Mouse (Mus musculus): ENCODE results near the gene Haao. TPM values are rescaled to one million over a fixed set of nuclear protein-coding genes. Genes with fewer than 3 reads are reported as not detected.

Gene Haao
- polyA plus RNA-seq, 1 experiment: not detected

DNA sequence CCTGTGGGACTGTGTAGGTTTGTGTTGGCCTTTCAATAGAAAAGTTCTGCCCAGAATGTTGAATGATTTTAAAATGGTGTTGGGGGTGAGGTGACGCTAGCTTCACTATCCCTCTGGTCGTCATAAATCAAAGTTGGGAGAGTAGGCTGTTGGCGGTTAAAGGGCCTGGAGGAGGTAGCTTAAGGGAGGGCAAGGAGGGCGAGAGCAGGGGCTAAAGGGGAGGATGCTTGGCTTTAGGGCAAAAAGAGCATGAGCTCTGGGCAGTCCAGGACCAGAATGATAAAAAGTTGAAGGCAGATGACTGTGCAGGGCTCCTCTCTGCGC is 42.6 kb upstream of the Haao start:
- H3K27me3 ChIP-seq (ENCODE audit: control insufficient read depth, insufficient read depth, insufficient read length): no peaks in the 10 kb centered on the region
- no peak overlapping the region for H3ac ChIP-seq (ENCODE audit: control insufficient read depth, insufficient read length, low read depth)
- H3K79me3 ChIP-seq (ENCODE audit: low read depth): no peaks in the 10 kb centered on the region
- H3K79me2 ChIP-seq (ENCODE audit: control insufficient read depth, insufficient read depth): no peaks in the 10 kb centered on the region
- no peaks in the 10 kb centered on the region for H3K36me3 ChIP-seq (ENCODE audit: control insufficient read depth, insufficient read depth)
- TF ChIP-seq CTCF (IDR thresholded peaks at IDR 0.05; ENCODE audit: control insufficient read depth, insufficient read depth, insufficient read length) (no peak), MYOD1 (IDR thresholded peaks at IDR 0.05; ENCODE audit: control insufficient read depth, insufficient read length, low read depth) (no peak), MYOG (IDR thresholded peaks at IDR 0.05; ENCODE audit: control insufficient read depth, extremely low read depth, insufficient read length) (no peak), CEBPB (IDR thresholded peaks at IDR 0.05; ENCODE audit: low read depth) (no peak), USF1 (IDR thresholded peaks at IDR 0.05; ENCODE audit: low read depth) (no peak), MAX (IDR thresholded peaks at IDR 0.05) (no peak), FOSL1 (IDR thresholded peaks at IDR 0.05; ENCODE audit: insufficient read depth, low read length, poor library complexity, severe bottlenecking) (no peak)
- H3K4me3 ChIP-seq (ENCODE audit: insufficient read depth, poor library complexity, severe bottlenecking): no peak overlapping the region

DNA sequence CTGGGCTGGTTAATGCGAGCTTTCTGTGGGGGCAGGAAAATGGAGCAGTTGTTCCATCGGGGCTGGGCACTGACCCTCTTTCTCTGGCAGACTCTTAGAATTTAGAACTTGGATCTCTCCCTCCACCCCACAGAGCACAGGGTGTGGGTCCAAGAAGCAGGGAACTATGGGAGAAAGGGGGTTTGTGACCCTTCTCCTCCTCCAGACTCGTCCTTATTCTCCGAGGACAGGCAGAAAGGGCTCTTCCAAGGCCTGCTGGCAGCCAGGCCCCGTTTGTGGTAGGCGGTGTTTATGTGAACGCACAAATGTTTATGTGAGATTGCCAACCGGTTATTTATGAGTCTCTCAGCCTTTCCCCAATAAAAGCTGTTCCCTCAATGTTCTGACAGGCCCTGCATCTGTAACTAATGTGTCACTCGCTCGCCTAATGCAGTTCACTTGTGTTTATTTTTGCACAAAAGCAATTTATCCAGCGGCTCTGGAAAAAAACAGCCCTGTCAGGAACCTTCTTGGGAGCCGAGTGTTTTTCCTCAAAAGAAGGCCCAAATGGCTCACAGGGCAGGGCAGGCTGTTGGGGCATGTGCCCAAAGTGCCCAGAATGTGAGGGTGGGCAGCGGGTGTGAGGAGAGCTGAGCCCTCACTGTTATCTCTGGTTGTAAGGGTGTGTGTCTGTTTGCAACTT is 42.1 kb upstream of the Haao start:
- Histone ChIP-seq H3K79me2 (ENCODE audit: control insufficient read depth, insufficient read depth) (no peaks in the 10 kb centered on the region), H3ac (ENCODE audit: control insufficient read depth, insufficient read length, low read depth) (no peak overlapping the region), H3K4me3 (ENCODE audit: insufficient read depth, poor library complexity, severe bottlenecking) (no peak overlapping the region), H3K27me3 (ENCODE audit: control insufficient read depth, insufficient read depth, insufficient read length) (no peaks in the 10 kb centered on the region), H3K36me3 (ENCODE audit: control insufficient read depth, insufficient read depth) (no peaks in the 10 kb centered on the region), H3K79me3 (ENCODE audit: low read depth) (no peaks in the 10 kb centered on the region)
- no peak for TF ChIP-seq FOSL1 (IDR thresholded peaks at IDR 0.05; ENCODE audit: insufficient read depth, low read length, poor library complexity, severe bottlenecking)
- TF ChIP-seq CEBPB (IDR thresholded peaks at IDR 0.05; ENCODE audit: low read depth): no peak

DNA sequence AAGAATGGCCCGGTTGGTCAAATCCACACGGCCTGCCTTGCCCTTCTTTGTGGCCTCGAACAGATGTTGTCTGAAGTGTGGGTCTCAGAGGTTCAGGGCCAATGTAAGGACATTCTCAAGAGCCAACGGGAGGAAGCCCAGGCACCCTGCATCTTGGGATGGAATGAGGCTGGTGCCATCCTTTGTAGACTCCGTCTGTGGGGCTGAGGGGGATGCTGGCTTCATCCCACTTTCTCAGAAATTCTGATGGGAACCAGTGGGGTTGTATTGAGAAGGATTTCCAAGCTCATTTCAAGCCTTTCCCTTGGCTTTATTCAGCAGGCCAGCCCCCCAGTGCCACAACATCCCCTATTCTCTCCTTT is 41.5 kb upstream of the Haao start:
- Histone ChIP-seq H3K27me3 (ENCODE audit: control insufficient read depth, insufficient read depth, insufficient read length) (no peaks in the 10 kb centered on the region), H3ac (ENCODE audit: control insufficient read depth, insufficient read length, low read depth) (no peak overlapping the region), H3K4me3 (ENCODE audit: insufficient read depth, poor library complexity, severe bottlenecking) (no peak overlapping the region), H3K36me3 (ENCODE audit: control insufficient read depth, insufficient read depth) (no peaks in the 10 kb centered on the region), H3K79me3 (ENCODE audit: low read depth) (no peaks in the 10 kb centered on the region), H3K79me2 (ENCODE audit: control insufficient read depth, insufficient read depth) (no peaks in the 10 kb centered on the region)
- no peak for TF ChIP-seq CTCF (IDR thresholded peaks at IDR 0.05; ENCODE audit: control insufficient read depth, insufficient read depth, insufficient read length)
- TF ChIP-seq MYOD1 (IDR thresholded peaks at IDR 0.05; ENCODE audit: control insufficient read depth, insufficient read length, low read depth): no peak
- no peak for TF ChIP-seq CEBPB (IDR thresholded peaks at IDR 0.05; ENCODE audit: low read depth)

DNA sequence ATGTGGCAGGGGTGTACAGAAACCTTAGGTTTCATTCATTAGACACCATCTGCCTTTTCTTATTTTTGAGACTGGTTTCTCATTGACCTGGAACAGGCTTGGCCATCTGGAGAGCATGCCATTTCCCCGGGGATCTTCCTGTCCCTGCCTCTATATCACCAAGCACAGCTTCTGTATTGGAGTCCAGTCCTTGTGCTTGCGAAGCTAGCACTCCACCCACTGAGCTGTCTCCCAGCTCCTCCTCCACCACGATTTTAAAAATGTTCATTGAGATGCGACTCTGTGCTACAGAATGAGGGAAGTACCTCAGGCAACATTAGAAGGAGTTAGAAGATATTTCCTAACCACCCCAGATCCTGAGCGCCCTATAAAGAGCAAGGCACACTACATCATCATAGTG is 39.5 kb upstream of the Haao start:
- TF ChIP-seq MAX (IDR thresholded peaks at IDR 0.05): no peak
- no peak for TF ChIP-seq CTCF (IDR thresholded peaks at IDR 0.05; ENCODE audit: control insufficient read depth, insufficient read depth, insufficient read length)
- TF ChIP-seq FOSL1 (IDR thresholded peaks at IDR 0.05; ENCODE audit: insufficient read depth, low read length, poor library complexity, severe bottlenecking): no peak
- no peak for TF ChIP-seq USF1 (IDR thresholded peaks at IDR 0.05; ENCODE audit: low read depth)
- TF ChIP-seq CEBPB (IDR thresholded peaks at IDR 0.05; ENCODE audit: low read depth): no peak
- TF ChIP-seq MYOD1 (IDR thresholded peaks at IDR 0.05; ENCODE audit: control insufficient read depth, insufficient read length, low read depth): no peak
- TF ChIP-seq MYOG (IDR thresholded peaks at IDR 0.05; ENCODE audit: control insufficient read depth, extremely low read depth, insufficient read length): no peak
- H3K79me3 ChIP-seq (ENCODE audit: low read depth): no peaks in the 10 kb centered on the region
- H3K27me3 ChIP-seq (ENCODE audit: control insufficient read depth, insufficient read depth, insufficient read length): no peaks in the 10 kb centered on the region
- no peak overlapping the region for H3K4me3 ChIP-seq (ENCODE audit: insufficient read depth, poor library complexity, severe bottlenecking)
- no peaks in the 10 kb centered on the region for H3K79me2 ChIP-seq (ENCODE audit: control insufficient read depth, insufficient read depth)
- H3K36me3 ChIP-seq (ENCODE audit: control insufficient read depth, insufficient read depth): no peaks in the 10 kb centered on the region
- H3ac ChIP-seq (ENCODE audit: control insufficient read depth, insufficient read length, low read depth): no peak overlapping the region

DNA sequence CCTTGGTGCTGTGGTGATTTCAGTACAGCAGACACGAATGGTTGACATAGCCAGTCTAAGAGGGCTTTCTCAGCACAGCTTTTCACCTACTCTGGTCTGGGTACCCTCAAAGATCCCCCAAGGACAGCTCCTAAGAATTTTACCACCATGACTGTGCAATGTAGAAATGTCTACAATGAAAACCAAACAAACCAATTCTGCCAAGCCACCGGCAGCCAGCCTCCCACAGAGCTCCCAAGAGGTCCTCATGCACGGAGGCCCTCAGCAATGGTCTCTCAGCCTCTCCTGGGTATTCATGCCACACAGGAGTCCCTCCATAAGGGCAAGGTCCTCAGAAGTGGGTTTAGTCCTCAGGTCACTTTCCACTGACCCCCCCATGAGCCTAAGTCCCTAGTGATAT is 38.6 kb upstream of the Haao start:
- Histone ChIP-seq H3ac (ENCODE audit: control insufficient read depth, insufficient read length, low read depth) (no peak overlapping the region), H3K27me3 (ENCODE audit: control insufficient read depth, insufficient read depth, insufficient read length) (no peaks in the 10 kb centered on the region), H3K79me3 (ENCODE audit: low read depth) (no peaks in the 10 kb centered on the region), H3K79me2 (ENCODE audit: control insufficient read depth, insufficient read depth) (no peaks in the 10 kb centered on the region), H3K4me3 (ENCODE audit: insufficient read depth, poor library complexity, severe bottlenecking) (no peak overlapping the region), H3K36me3 (ENCODE audit: control insufficient read depth, insufficient read depth) (no peaks in the 10 kb centered on the region)
- TF ChIP-seq MAX (IDR thresholded peaks at IDR 0.05): no peak
- no peak for TF ChIP-seq USF1 (IDR thresholded peaks at IDR 0.05; ENCODE audit: low read depth)
- TF ChIP-seq CEBPB (IDR thresholded peaks at IDR 0.05; ENCODE audit: low read depth): no peak
- no peak for TF ChIP-seq CTCF (IDR thresholded peaks at IDR 0.05; ENCODE audit: control insufficient read depth, insufficient read depth, insufficient read length)
- TF ChIP-seq MYOD1 (IDR thresholded peaks at IDR 0.05; ENCODE audit: control insufficient read depth, insufficient read length, low read depth): no peak
- TF ChIP-seq FOSL1 (IDR thresholded peaks at IDR 0.05; ENCODE audit: insufficient read depth, low read length, poor library complexity, severe bottlenecking): no peak
- no peak for TF ChIP-seq MYOG (IDR thresholded peaks at IDR 0.05; ENCODE audit: control insufficient read depth, extremely low read depth, insufficient read length)

DNA sequence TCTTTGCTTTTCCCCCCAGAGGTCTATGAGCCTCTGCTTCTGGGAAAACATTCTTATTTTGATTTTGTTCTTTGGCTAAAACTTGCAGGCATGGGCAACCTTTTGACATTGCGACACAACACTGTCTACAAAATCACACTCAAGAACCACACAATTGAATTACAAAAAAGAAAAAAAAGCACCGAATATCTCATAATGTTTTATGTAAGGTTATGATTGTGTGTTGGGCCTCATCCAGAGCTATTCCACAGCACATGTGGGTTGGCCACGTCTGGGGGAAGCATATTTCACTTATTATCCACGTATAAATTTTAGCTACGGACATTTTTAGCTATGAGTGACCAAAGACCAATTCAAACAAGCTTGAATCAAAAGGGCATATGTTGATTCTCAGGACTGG is 38.0 kb upstream of the Haao start:
- TF ChIP-seq MAX (IDR thresholded peaks at IDR 0.05) (no peak), MYOG (IDR thresholded peaks at IDR 0.05; ENCODE audit: control insufficient read depth, extremely low read depth, insufficient read length) (no peak), USF1 (IDR thresholded peaks at IDR 0.05; ENCODE audit: low read depth) (no peak), MYOD1 (IDR thresholded peaks at IDR 0.05; ENCODE audit: control insufficient read depth, insufficient read length, low read depth) (no peak), CEBPB (IDR thresholded peaks at IDR 0.05; ENCODE audit: low read depth) (no peak), FOSL1 (IDR thresholded peaks at IDR 0.05; ENCODE audit: insufficient read depth, low read length, poor library complexity, severe bottlenecking) (no peak), CTCF (IDR thresholded peaks at IDR 0.05; ENCODE audit: control insufficient read depth, insufficient read depth, insufficient read length) (no peak)
- Histone ChIP-seq H3K79me2 (ENCODE audit: control insufficient read depth, insufficient read depth) (no peaks in the 10 kb centered on the region), H3K4me3 (ENCODE audit: insufficient read depth, poor library complexity, severe bottlenecking) (no peak overlapping the region), H3ac (ENCODE audit: control insufficient read depth, insufficient read length, low read depth) (no peak overlapping the region), H3K27me3 (ENCODE audit: control insufficient read depth, insufficient read depth, insufficient read length) (no peaks in the 10 kb centered on the region), H3K36me3 (ENCODE audit: control insufficient read depth, insufficient read depth) (no peaks in the 10 kb centered on the region), H3K79me3 (ENCODE audit: low read depth) (no peaks in the 10 kb centered on the region)
